Mouse (Mus musculus): Measurements from ENCODE around the gene Tm9sf1. TPM values are rescaled to one million over a fixed set of nuclear protein-coding genes. Genes with fewer than 3 reads are reported as not detected.

The Tm9sf1 gene
- polyA plus RNA-seq, 1 experiment from 2014 or later, result 35.2 TPM

GRCm38 (mm10) chr14:55589771-55590448 lies 53.7 kb downstream of the Tm9sf1 start:
- H3K27ac ChIP-seq, result peak overlapping the region; percentile 98
- 64% methylated on average over 11 of the region's 11 CpGs for WGBS (ENCODE audit: missing documents)
- peak overlapping the region; percentile 97 for H3K4me3 ChIP-seq (ENCODE audit: inconsistent target)
- H3K79me2 ChIP-seq (ENCODE audit: inconsistent target), result peaks cover 63% of the 10 kb centered on the region
- peaks cover 29% of the 10 kb centered on the region for H3K36me3 ChIP-seq (ENCODE audit: inconsistent target)

GRCm38 (mm10) chr14:55589271-55589670 lies 54.3 kb downstream of the Tm9sf1 start:
- no peak overlapping the region for H3K4me3 ChIP-seq (ENCODE audit: inconsistent target)
- 87% methylated on average over 3 of the region's 5 CpGs for WGBS (ENCODE audit: missing documents)
- H3K27ac ChIP-seq, result no peak overlapping the region
- H3K79me2 ChIP-seq (ENCODE audit: inconsistent target), result peaks cover 60% of the 10 kb centered on the region
- H3K36me3 ChIP-seq (ENCODE audit: inconsistent target), result peaks cover 23% of the 10 kb centered on the region

- no peak overlapping the region for H3K4me3 ChIP-seq (ENCODE audit: inconsistent target)
- 66% methylated on average over 2 of the region's 2 CpGs for WGBS (ENCODE audit: missing documents)
- peaks cover 30% of the 10 kb centered on the region for H3K36me3 ChIP-seq (ENCODE audit: inconsistent target)
- peaks cover 34% of the 10 kb centered on the region for H3K79me2 ChIP-seq (ENCODE audit: inconsistent target)
- peak overlapping the region; percentile 43 for H3K27ac ChIP-seq
Observed at GRCm38 (mm10) chr14:55586149-55586548, 57.5 kb downstream of the Tm9sf1 start.

Other genes starting within 250 kb of the Tm9sf1 start
- 25.0 to 28.5 TPM (median 26.3 TPM) in 3 replicates for gene Dhrs4, start 165.0 kb downstream of the Tm9sf1 start, polyA plus RNA-seq (2018)
- gene Carmil3, start 153.2 kb downstream of the Tm9sf1 start, polyA plus RNA-seq (2018), result 0.04 to 0.05 TPM in 2 of 3 replicates, not detected in the other
- gene Cpne6, start 133.4 kb downstream of the Tm9sf1 start, polyA plus RNA-seq (2018), result not detected in 3 replicates
- not detected in 3 replicates for gene Nrl, start 118.8 kb downstream of the Tm9sf1 start, polyA plus RNA-seq (2018)
- gene Pck2, start 103.5 kb downstream of the Tm9sf1 start, polyA plus RNA-seq (2018), result 5.9 to 15.5 TPM (median 7.9 TPM) in 3 replicates
- gene Dcaf11, start 83.8 kb downstream of the Tm9sf1 start, polyA plus RNA-seq (2018), result 44.4 to 59.1 TPM (median 44.6 TPM) in 3 replicates
- 0.86 TPM in 1 of 3 replicates, not detected in the others for gene A730061H03Rik, start 83.4 kb downstream of the Tm9sf1 start, polyA plus RNA-seq (2018)
- gene Fitm1, start 68.2 kb downstream of the Tm9sf1 start, polyA plus RNA-seq (2018), result not detected in 3 replicates
- 213 to 335 TPM (median 292 TPM) in 3 replicates for gene Psme1, start 65.7 kb downstream of the Tm9sf1 start, polyA plus RNA-seq (2018)
- 11.9 to 22.1 TPM (median 17.9 TPM) in 3 replicates for gene Emc9, start 58.5 kb downstream of the Tm9sf1 start, polyA plus RNA-seq (2018)
- 172 to 350 TPM (median 300 TPM) in 3 replicates for gene Psme2, start 52.7 kb downstream of the Tm9sf1 start, polyA plus RNA-seq (2018)
- 16.3 to 31.6 TPM (median 19.7 TPM) in 3 replicates for gene Rnf31, start 52.1 kb downstream of the Tm9sf1 start, polyA plus RNA-seq (2018)
- 57.2 to 69.1 TPM (median 61.1 TPM) in 3 replicates for gene Irf9, start 40.2 kb downstream of the Tm9sf1 start, polyA plus RNA-seq (2018)
- gene Rec8, start 25.8 kb downstream of the Tm9sf1 start, polyA plus RNA-seq (2018), result not detected in 3 replicates
- 18.4 to 47.7 TPM (median 21.3 TPM) in 3 replicates for gene Ipo4, start 7.8 kb downstream of the Tm9sf1 start, polyA plus RNA-seq (2018)
- 0.29 to 1.2 TPM (median 1.1 TPM) in 3 replicates for gene Gm49378, start 5.9 kb downstream of the Tm9sf1 start, polyA plus RNA-seq (2018)
- 0.34 TPM in 1 of 3 replicates, not detected in the others for gene Tssk4, start 6.4 kb upstream of the Tm9sf1 start, polyA plus RNA-seq (2018)
- gene Mdp1, start 16.7 kb upstream of the Tm9sf1 start, polyA plus RNA-seq (2018), result 25.4 to 29.3 TPM (median 26.3 TPM) in 3 replicates
- 27.4 to 36.4 TPM (median 34.4 TPM) in 3 replicates for gene Gmpr2, start 28.1 kb upstream of the Tm9sf1 start, polyA plus RNA-seq (2018)
- gene Nedd8, start 28.3 kb upstream of the Tm9sf1 start, polyA plus RNA-seq (2018), result 136 to 262 TPM (median 187 TPM) in 3 replicates
- gene Tinf2, start 38.0 kb upstream of the Tm9sf1 start, polyA plus RNA-seq (2018), result 9.0 to 10.5 TPM (median 10.4 TPM) in 3 replicates
- 1.2 to 4.3 TPM (median 3.6 TPM) in 3 replicates for gene Tgm1, start 70.1 kb upstream of the Tm9sf1 start, polyA plus RNA-seq (2018)
- 7.5 to 16.7 TPM (median 12.4 TPM) in 3 replicates for gene Rabggta, start 78.5 kb upstream of the Tm9sf1 start, polyA plus RNA-seq (2018)
- gene Dhrs1, start 101.9 kb upstream of the Tm9sf1 start, polyA plus RNA-seq (2018), result 63.5 to 108 TPM (median 106 TPM) in 3 replicates
- gene Nop9, start 101.9 kb upstream of the Tm9sf1 start, polyA plus RNA-seq (2018), result 9.3 to 22.6 TPM (median 12.9 TPM) in 3 replicates
- 0.22 to 0.72 TPM (median 0.41 TPM) in 3 replicates for gene Cideb, start 114.7 kb upstream of the Tm9sf1 start, polyA plus RNA-seq (2018)
- gene Ltb4r2, start 117.6 kb upstream of the Tm9sf1 start, polyA plus RNA-seq (2018), result 0.10 TPM in 1 of 3 replicates, not detected in the others
- 0.25 to 0.33 TPM (median 0.32 TPM) in 3 replicates for gene Ltb4r1, start 122.2 kb upstream of the Tm9sf1 start, polyA plus RNA-seq (2018)
- 0.04 to 0.07 TPM in 2 of 3 replicates, not detected in the other for gene Adcy4, start 140.3 kb upstream of the Tm9sf1 start, polyA plus RNA-seq (2018)
- gene Ripk3, start 145.1 kb upstream of the Tm9sf1 start, polyA plus RNA-seq (2018), result 11.7 to 24.6 TPM (median 17.7 TPM) in 3 replicates
- gene Nfatc4, start 179.3 kb upstream of the Tm9sf1 start, polyA plus RNA-seq (2018), result not detected in 3 replicates
- 0.69 to 1.1 TPM (median 0.70 TPM) in 3 replicates for gene Nynrin, start 210.2 kb upstream of the Tm9sf1 start, polyA plus RNA-seq (2018)
- gene Cbln3, start 240.6 kb upstream of the Tm9sf1 start, polyA plus RNA-seq (2018), result not detected in 3 replicates
- gene Khnyn, start 241.1 kb upstream of the Tm9sf1 start, polyA plus RNA-seq (2018), result 7.7 to 19.3 TPM (median 13.1 TPM) in 3 replicates

Measured in macrophage (primary cell).